Mouse (Mus musculus) kidney, adult 9 months (tissue): ENCODE data around the gene Rhoq.

Experiments used
- DNase-seq: peaks from one replicate; pipeline ENCODE4 v3.0.0; 2022

Gene Rhoq

GRCm38 (mm10) chr17:86962894-86963585, at the start of gene Rhoq:
Gene Rhoq, plus strand, starts transcription at chr17:86963082.
- peak; percentile 92 for DNase-seq

GRCm38 (mm10) chr17:86915540-86915939, 47.3 kb upstream of the Rhoq start:
- no peak for DNase-seq

GRCm38 (mm10) chr17:86917048-86917447, 45.8 kb upstream of the Rhoq start, which contains the start of gene Tmem247:
Gene Tmem247, plus strand, starts transcription at chr17:86917348.
- no peak for DNase-seq

GRCm38 (mm10) chr17:86918786-86919185, 44.1 kb upstream of the Rhoq start:
- peak; percentile 49 for DNase-seq

- no peak for DNase-seq
Measured at GRCm38 (mm10) chr17:86919729-86920128, 43.2 kb upstream of the Rhoq start.

GRCm38 (mm10) chr17:86924679-86925078, 38.2 kb upstream of the Rhoq start:
- DNase-seq = no peak

- DNase-seq = no peak
Measured at GRCm38 (mm10) chr17:86926836-86927235, 36.0 kb upstream of the Rhoq start.

- no peak for DNase-seq
Measured at GRCm38 (mm10) chr17:86929355-86929754, 33.5 kb upstream of the Rhoq start.

GRCm38 (mm10) chr17:86929981-86930380, 32.9 kb upstream of the Rhoq start:
- DNase-seq = no peak

GRCm38 (mm10) chr17:86932896-86933295, 30.0 kb upstream of the Rhoq start:
- no peak for DNase-seq

GRCm38 (mm10) chr17:86937064-86937463, 25.8 kb upstream of the Rhoq start:
- DNase-seq = no peak

- DNase-seq = peak; percentile 81
Measured at GRCm38 (mm10) chr17:86937497-86938155, 25.3 kb upstream of the Rhoq start.

GRCm38 (mm10) chr17:86938683-86939082, 24.2 kb upstream of the Rhoq start:
- DNase-seq = no peak

- DNase-seq = no peak
Measured at GRCm38 (mm10) chr17:86942112-86942511, 20.8 kb upstream of the Rhoq start.

- DNase-seq = no peak
Measured at GRCm38 (mm10) chr17:86943158-86943557, 19.7 kb upstream of the Rhoq start.

GRCm38 (mm10) chr17:86946078-86946477, 16.8 kb upstream of the Rhoq start:
- DNase-seq = no peak

- DNase-seq = peak; percentile 64
Measured at GRCm38 (mm10) chr17:86947840-86948796, 14.8 kb upstream of the Rhoq start, which contains the start of gene Atp6v1e2. Gene Atp6v1e2, minus strand, starts transcription at chr17:86947897.

GRCm38 (mm10) chr17:86948801-86949200, 14.1 kb upstream of the Rhoq start:
- no peak for DNase-seq

GRCm38 (mm10) chr17:86957239-86957638, 5.6 kb upstream of the Rhoq start:
- no peak for DNase-seq

- no peak for DNase-seq
Measured at GRCm38 (mm10) chr17:86957968-86958367, 4.9 kb upstream of the Rhoq start.

- DNase-seq = peak; percentile 54
Measured at GRCm38 (mm10) chr17:86961301-86961841, 1.5 kb upstream of the Rhoq start.

GRCm38 (mm10) chr17:86962297-86962893, 487 bp upstream of the Rhoq start:
- DNase-seq = peak; percentile 91

GRCm38 (mm10) chr17:86963586-86963902, 662 bp downstream of the Rhoq start:
- DNase-seq = peak; percentile 30
